Mouse (Mus musculus) spleen, adult 12 weeks (tissue): ENCODE measurements around the gene Ctns.
A peak's percentile ranks its signal among the peaks of the same experiment; 100 is the strongest.

Source experiments
- DNase-seq: peaks from one replicate; pipeline ENCODE4 v3.0.0; 2022; ENCODE audit warnings: low spot score

The Ctns gene

GRCm38 (mm10) chr11:73194444-73194843 is 4.4 kb downstream of the Ctns start:
- DNase-seq = no peak

- no peak for DNase-seq
Observed at GRCm38 (mm10) chr11:73193047-73193446, 5.8 kb downstream of the Ctns start.

- no peak for DNase-seq
Observed at GRCm38 (mm10) chr11:73187231-73187630, 11.6 kb downstream of the Ctns start.

- DNase-seq = no peak
Observed at GRCm38 (mm10) chr11:73185872-73186615, 12.8 kb downstream of the Ctns start.

- DNase-seq = no peak
Observed at GRCm38 (mm10) chr11:73177895-73178294, 20.9 kb downstream of the Ctns start.

GRCm38 (mm10) chr11:73177509-73177875 is 21.4 kb downstream of the Ctns start:
- DNase-seq = no peak

GRCm38 (mm10) chr11:73176608-73177508 is 22.0 kb downstream of the Ctns start, which contains the start of the genes Emc6 and Tax1bp3:
TSS of gene Emc6 (minus strand) at chr11:73177037.
TSS of gene Tax1bp3 (plus strand) at chr11:73177083.
- DNase-seq = peak; percentile 94

GRCm38 (mm10) chr11:73176186-73176585 is 22.7 kb downstream of the Ctns start:
- no peak for DNase-seq

- DNase-seq = no peak
Observed at GRCm38 (mm10) chr11:73175612-73176011, 23.2 kb downstream of the Ctns start.

GRCm38 (mm10) chr11:73172186-73172585 is 26.7 kb downstream of the Ctns start:
- no peak for DNase-seq

GRCm38 (mm10) chr11:73169231-73169630 is 29.6 kb downstream of the Ctns start:
- DNase-seq = peak; percentile 11

GRCm38 (mm10) chr11:73168576-73168975 is 30.3 kb downstream of the Ctns start:
- DNase-seq = no peak

GRCm38 (mm10) chr11:73168071-73168470 is 30.8 kb downstream of the Ctns start:
- DNase-seq = no peak

GRCm38 (mm10) chr11:73162284-73162683 is 36.6 kb downstream of the Ctns start:
- DNase-seq = no peak

- no peak for DNase-seq
Observed at GRCm38 (mm10) chr11:73161616-73162015, 37.2 kb downstream of the Ctns start.

- DNase-seq = no peak
Observed at GRCm38 (mm10) chr11:73160811-73161200, 38.0 kb downstream of the Ctns start.

- no peak for DNase-seq
Observed at GRCm38 (mm10) chr11:73159957-73160810, 38.7 kb downstream of the Ctns start, which contains the start of gene P2rx5. TSS of gene P2rx5 (plus strand) at chr11:73160421.

GRCm38 (mm10) chr11:73155071-73155470 is 43.8 kb downstream of the Ctns start:
- DNase-seq = no peak

- no peak for DNase-seq
Observed at GRCm38 (mm10) chr11:73148209-73148608, 50.6 kb downstream of the Ctns start.

- no peak for DNase-seq
Observed at GRCm38 (mm10) chr11:73146975-73147365, 51.9 kb downstream of the Ctns start.

- DNase-seq = no peak
Observed at GRCm38 (mm10) chr11:73146026-73146974, 52.5 kb downstream of the Ctns start.
